Mouse (Mus musculus) thymus, adult 2 months (tissue): ENCODE measurements around the gene Mfge8.

Source experiments
- CTCF ChIP-seq: fragments of 200-500 bp; IDR thresholded peaks from 2 replicates; pipeline ENCODE4 v1.5.1; 2012; ENCODE audit warnings: mild to moderate bottlenecking, control low read depth, low read length, moderate library complexity, borderline replicate concordance; ENCODE audit not compliant: control insufficient read depth, poor library complexity, insufficient read depth; ENCODE audit errors: extremely low read depth
- POLR2A ChIP-seq: fragments of 200-500 bp; IDR thresholded peaks from 2 replicates; pipeline ENCODE4 v1.6.1; 2012; ENCODE audit warnings: mild to moderate bottlenecking, low read length, control low read depth, moderate library complexity; ENCODE audit not compliant: control insufficient read depth, poor library complexity, insufficient read depth; ENCODE audit errors: extremely low read depth

- no peak for TF ChIP-seq CTCF
- TF ChIP-seq POLR2A: no peak
Observed at GRCm38 (mm10) chr7:79130843-79131444, 17.9 kb downstream of the Mfge8 start, which contains the start of gene Hapln3.
